Mouse (Mus musculus) forebrain, embryonic 11.5 days (tissue): ENCODE results near the gene Hivep3. TPM values are rescaled to one million over a fixed set of nuclear protein-coding genes. Genes with fewer than 3 reads are reported as not detected.

ENCODE experiments used
- ATAC-seq: fragments of 200-750 bp; cut with Nextera tagmentation; replicated peaks from 2 replicates; pipeline ENCODE4 v1.8.0; 2017; ENCODE audit warnings: moderate TSS enrichment; ENCODE audit not compliant: low FRiP score
- DNase-seq: peaks from one replicate; pipeline ENCODE4 v3.0.0-alpha.2; 2017; ENCODE audit warnings: low spot score
- H3K27ac ChIP-seq: fragments of 300-500 bp; sonication (generic); 2 replicates; pipeline ENCODE4 v1.5.1; 2014; ENCODE audit warnings: low read depth, low read length
- H3K27me3 ChIP-seq: fragments of 300-500 bp; sonication (generic); 2 replicates; pipeline ENCODE4 v1.6.1; 2014; ENCODE audit warnings: mild to moderate bottlenecking, low read length, mixed read lengths; ENCODE audit not compliant: control insufficient read depth, insufficient read depth
- H3K36me3 ChIP-seq: fragments of 300-500 bp; sonication (generic); 2 replicates; pipeline ENCODE4 v1.6.1; 2014; ENCODE audit warnings: mild to moderate bottlenecking, low read length, moderate library complexity, mixed read lengths; ENCODE audit not compliant: control insufficient read depth, insufficient read depth
- H3K4me1 ChIP-seq: fragments of 300-500 bp; sonication (generic); replicated peaks from 2 replicates; pipeline ENCODE4 v1.6.1; 2014; ENCODE audit warnings: low read length, mixed read lengths; ENCODE audit not compliant: control insufficient read depth, insufficient read depth
- H3K4me2 ChIP-seq: fragments of 300-500 bp; sonication (generic); 2 replicates; pipeline ENCODE4 v1.6.1; 2014; ENCODE audit warnings: low read depth, mild to moderate bottlenecking, low read length, moderate library complexity, mixed read lengths; ENCODE audit not compliant: severe bottlenecking
- H3K4me3 ChIP-seq: fragments of 300-500 bp; sonication (generic); 2 replicates; pipeline ENCODE4 v1.5.1; 2014; ENCODE audit warnings: low read depth, low read length
- H3K9ac ChIP-seq: fragments of 300-500 bp; sonication (generic); 2 replicates; pipeline ENCODE4 v1.6.1; 2014; ENCODE audit warnings: low read length
- H3K9me3 ChIP-seq: fragments of 300-500 bp; sonication (generic); 2 replicates; pipeline ENCODE4 v1.6.1; 2016; ENCODE audit warnings: low read length, mixed read lengths; ENCODE audit not compliant: control insufficient read depth
- WGBS: fragments of 180-500 bp; shearing (Covaris S2); extraction: QIAGEN DNeasy Blood & Tissue Kit; methylation state at CpG from one replicate; pipeline ENCODE4 v1.1.7; 2014; 5-methylcytosine and 5-hydroxymethylcytosine counted together
- polyA plus RNA-seq: library from polyadenylated mRNA; unstranded; fragments of >200 nt; fragmentation: Nextera tagmentation; extraction: Ambion mirVana; gene quantifications from 2 replicates; pipeline ENCODE4 v1.2.1, GENCODE M21; 2014

Gene Hivep3
- polyA plus RNA-seq, 1 experiment from 2014 or later: 2.2 TPM

GRCm38 (mm10) chr4:119975822-119976221 lies 242.2 kb downstream of the Hivep3 start:
- Histone ChIP-seq H3K27ac (no peak overlapping the region), H3K4me2 (no peak overlapping the region), H3K4me3 (no peak overlapping the region), H3K9ac (no peak overlapping the region), H3K36me3 (no peaks in the 10 kb centered on the region), H3K9me3 (no peaks in the 10 kb centered on the region), H3K27me3 (no peaks in the 10 kb centered on the region), H3K4me1 (0 out of 2 replicates have a peak, but pooled peaks cover 2% of the 10 kb centered on the region)
- 81% methylated on average over 12 of the region's 12 CpGs for WGBS
- DNase-seq: no peak
- ATAC-seq: no peak

GRCm38 (mm10) chr4:119976428-119977168 lies 243.0 kb downstream of the Hivep3 start:
- Histone ChIP-seq H3K9me3 (no peaks in the 10 kb centered on the region), H3K4me2 (no peak overlapping the region), H3K27me3 (no peaks in the 10 kb centered on the region), H3K27ac (no peak overlapping the region), H3K9ac (no peak overlapping the region), H3K4me3 (no peak overlapping the region), H3K4me1 (0 out of 2 replicates have a peak, but pooled peaks cover 2% of the 10 kb centered on the region), H3K36me3 (no peaks in the 10 kb centered on the region)
- 51% methylated on average over 2 of the region's 3 CpGs for WGBS
- ATAC-seq (no peak), DNase-seq (no peak)

GRCm38 (mm10) chr4:119977817-119978491 lies 244.4 kb downstream of the Hivep3 start:
- no peak overlapping the region for H3K4me3 ChIP-seq
- no peaks in the 10 kb centered on the region for H3K9me3 ChIP-seq
- 85% methylated on average over 7 of the region's 7 CpGs for WGBS
- H3K4me2 ChIP-seq: no peak overlapping the region
- no peaks in the 10 kb centered on the region for H3K36me3 ChIP-seq
- ATAC-seq: no peak
- H3K27me3 ChIP-seq: no peaks in the 10 kb centered on the region
- H3K9ac ChIP-seq: no peak overlapping the region
- no peak for DNase-seq
- 0 out of 2 replicates have a peak, but pooled peaks cover 2% of the 10 kb centered on the region for H3K4me1 ChIP-seq
- H3K27ac ChIP-seq: no peak overlapping the region

GRCm38 (mm10) chr4:119979238-119979829 lies 245.8 kb downstream of the Hivep3 start:
- Histone ChIP-seq H3K27ac (no peak overlapping the region), H3K9ac (no peak overlapping the region), H3K4me2 (no peak overlapping the region), H3K4me1 (0 out of 2 replicates have a peak, but pooled peaks cover 2% of the 10 kb centered on the region), H3K9me3 (no peaks in the 10 kb centered on the region), H3K27me3 (no peaks in the 10 kb centered on the region), H3K36me3 (no peaks in the 10 kb centered on the region), H3K4me3 (no peak overlapping the region)
- DNase-seq (no peak), ATAC-seq (no peak)
- WGBS: 76% methylated on average over 5 of the region's 5 CpGs

- 68% methylated on average over 2 of the region's 2 CpGs for WGBS
- ATAC-seq (no peak), DNase-seq (no peak)
- Histone ChIP-seq H3K9me3 (no peaks in the 10 kb centered on the region), H3K27ac (no peak overlapping the region), H3K4me1 (0 out of 2 replicates have a peak, but pooled peaks cover 2% of the 10 kb centered on the region), H3K27me3 (no peaks in the 10 kb centered on the region), H3K36me3 (no peaks in the 10 kb centered on the region), H3K9ac (no peak overlapping the region), H3K4me2 (no peak overlapping the region), H3K4me3 (no peak overlapping the region)
Measured at GRCm38 (mm10) chr4:119979918-119980317, 246.3 kb downstream of the Hivep3 start.

- ATAC-seq: no peak
- H3K27ac ChIP-seq: no peak overlapping the region
- 84% methylated on average over 12 of the region's 12 CpGs for WGBS
- H3K9me3 ChIP-seq: no peaks in the 10 kb centered on the region
- DNase-seq: no peak
- H3K36me3 ChIP-seq: no peaks in the 10 kb centered on the region
- no peak overlapping the region for H3K9ac ChIP-seq
- H3K4me1 ChIP-seq: 0 out of 2 replicates have a peak, but pooled peaks cover 2% of the 10 kb centered on the region
- no peaks in the 10 kb centered on the region for H3K27me3 ChIP-seq
- no peak overlapping the region for H3K4me2 ChIP-seq
- H3K4me3 ChIP-seq: no peak overlapping the region
Measured at GRCm38 (mm10) chr4:119981047-119981720, 247.6 kb downstream of the Hivep3 start.

GRCm38 (mm10) chr4:119986065-119986464 lies 252.5 kb downstream of the Hivep3 start:
- H3K4me3 ChIP-seq: no peak overlapping the region
- peaks cover 4% of the 10 kb centered on the region; the same call in 1 of the 2 replicates for H3K4me1 ChIP-seq
- WGBS: 87% methylated on average over 5 of the region's 5 CpGs
- no peak overlapping the region for H3K4me2 ChIP-seq
- H3K27ac ChIP-seq: no peak overlapping the region
- no peaks in the 10 kb centered on the region for H3K36me3 ChIP-seq
- H3K9ac ChIP-seq: no peak overlapping the region
- ATAC-seq: no peak
- H3K9me3 ChIP-seq: no peaks in the 10 kb centered on the region
- H3K27me3 ChIP-seq: no peaks in the 10 kb centered on the region
- DNase-seq: no peak

- no peaks in the 10 kb centered on the region for H3K36me3 ChIP-seq
- 83% methylated on average over 5 of the region's 5 CpGs for WGBS
- DNase-seq: no peak
- no peak overlapping the region for H3K27ac ChIP-seq
- no peak for ATAC-seq
- no peak overlapping the region for H3K9ac ChIP-seq
- H3K27me3 ChIP-seq: no peaks in the 10 kb centered on the region
- H3K4me1 ChIP-seq: peaks cover 4% of the 10 kb centered on the region; the same call in 1 of the 2 replicates
- no peaks in the 10 kb centered on the region for H3K9me3 ChIP-seq
- H3K4me2 ChIP-seq: no peak overlapping the region
- no peak overlapping the region for H3K4me3 ChIP-seq
Measured at GRCm38 (mm10) chr4:119986580-119987291, 253.2 kb downstream of the Hivep3 start.
